Mouse (Mus musculus) retina, adult 2 months (tissue): ENCODE data around the gene Cst6.

Experiments used
- DNase-seq: peaks from one replicate; pipeline ENCODE4 v3.0.0-alpha.2; 2012; ENCODE audit warnings: low read depth, low spot score

Cst6 gene

DNA sequence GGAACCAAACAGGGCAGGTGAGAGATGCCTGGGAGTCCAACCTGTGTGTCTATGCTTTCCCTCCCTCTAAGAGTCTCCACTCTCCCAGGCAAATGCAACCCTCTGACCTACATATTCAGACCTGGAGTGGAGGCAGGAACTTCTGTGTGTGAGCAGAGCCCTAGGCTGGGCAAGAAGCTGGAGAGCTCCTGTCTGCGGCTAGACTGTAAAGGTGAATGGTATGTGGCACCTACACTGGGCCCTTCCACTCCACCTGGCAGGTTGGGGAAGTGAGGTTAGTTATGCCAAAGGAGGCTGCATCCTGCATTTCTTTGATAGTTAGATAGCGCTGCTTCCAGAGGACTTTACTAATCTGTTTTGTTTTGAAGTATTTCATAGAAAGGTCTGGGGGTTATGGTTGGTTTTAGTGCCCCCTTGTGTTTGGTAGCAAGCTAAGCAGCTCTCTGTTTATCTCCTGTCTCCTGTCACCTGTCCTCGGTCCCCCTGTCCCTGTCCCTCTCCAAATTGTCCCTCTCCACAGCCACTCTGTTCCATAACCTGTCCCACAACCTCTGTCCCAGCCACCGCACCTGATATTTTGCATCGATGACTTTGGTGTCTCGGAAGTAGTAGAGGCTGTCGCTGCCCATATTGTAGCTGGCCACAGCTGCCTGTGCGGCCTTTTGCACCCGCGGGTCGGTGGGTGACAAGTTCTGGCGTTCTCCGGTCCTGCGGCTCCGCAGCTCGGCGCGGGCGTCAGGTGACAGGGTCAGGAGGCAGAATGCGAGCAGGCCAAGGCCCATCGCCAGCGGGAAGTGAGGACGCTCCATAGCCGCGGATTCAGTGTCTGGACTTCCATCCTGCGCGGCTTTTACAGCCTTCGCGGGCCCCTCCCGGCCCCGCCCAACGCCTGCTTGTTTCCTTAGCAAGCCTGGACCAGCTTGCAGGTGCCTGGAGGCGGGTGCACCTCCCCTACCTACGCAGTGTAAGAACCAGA lies 560 bp downstream of the Cst6 start:
- no peak for DNase-seq

GRCm38 (mm10) chr19:5348064-5348463 lies 1.3 kb downstream of the Cst6 start:
- DNase-seq, result no peak

DNA sequence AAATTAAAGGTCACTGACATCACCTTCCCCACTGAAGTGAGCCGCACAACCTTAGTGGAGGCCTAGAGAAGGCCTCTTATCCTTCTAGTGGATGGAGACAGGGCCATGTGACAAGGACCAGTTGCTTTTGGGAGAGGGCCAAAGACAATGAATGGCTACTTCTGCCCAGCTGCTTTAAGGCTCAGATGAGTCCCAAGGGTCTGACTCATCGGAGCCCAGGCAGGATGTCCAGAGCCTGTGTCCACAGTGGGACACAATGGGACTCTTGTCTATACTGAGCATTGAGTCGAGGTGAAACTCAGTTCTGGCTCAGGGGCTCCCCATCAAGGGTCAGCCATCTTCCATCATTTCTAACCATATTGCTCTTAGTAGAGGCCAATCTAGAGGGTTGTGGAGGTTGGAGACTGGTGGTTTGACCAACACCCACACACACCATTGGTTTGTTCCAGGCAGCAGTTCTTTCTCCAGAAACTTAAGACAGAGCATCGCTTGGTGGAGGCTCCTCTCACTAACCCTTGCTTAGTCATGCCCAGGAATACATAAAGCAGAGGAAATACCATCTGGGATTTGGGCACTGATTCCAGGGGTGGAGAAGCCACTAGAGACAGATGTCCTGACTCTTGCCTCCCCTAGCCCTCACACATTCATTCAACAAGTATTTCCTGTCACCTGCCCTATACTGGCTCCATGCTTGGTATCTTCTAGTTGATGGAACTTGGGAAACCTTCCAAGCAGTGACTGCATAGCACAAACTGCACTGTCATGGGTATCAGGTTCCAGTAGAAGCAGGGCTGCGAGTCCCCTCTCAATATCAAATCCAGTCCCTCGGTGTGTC lies 3.9 kb downstream of the Cst6 start:
- DNase-seq, result no peak

DNA sequence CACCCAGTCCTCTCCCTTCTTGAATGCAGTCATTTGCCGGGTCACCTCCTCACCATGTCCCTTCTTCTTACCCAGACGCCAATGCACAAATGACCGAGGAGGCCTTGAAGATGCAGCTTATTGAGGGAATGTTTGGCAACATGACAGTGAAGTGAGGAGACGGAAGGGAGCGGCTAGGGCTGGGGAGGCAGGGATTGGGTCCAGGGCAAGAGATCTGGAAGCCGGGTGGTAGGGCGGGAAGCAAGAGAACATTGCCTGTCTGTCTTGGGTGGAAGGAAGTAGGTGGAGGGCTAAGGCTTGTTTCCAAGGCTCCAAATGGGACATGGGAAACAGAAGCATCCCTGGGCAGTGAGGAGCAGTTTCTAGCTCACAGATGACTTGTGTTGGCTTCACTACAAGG lies 8.0 kb downstream of the Cst6 start:
- DNase-seq, result no peak

GRCm38 (mm10) chr19:5337975-5338374 lies 11.4 kb downstream of the Cst6 start:
- DNase-seq, result peak; percentile 53

DNA sequence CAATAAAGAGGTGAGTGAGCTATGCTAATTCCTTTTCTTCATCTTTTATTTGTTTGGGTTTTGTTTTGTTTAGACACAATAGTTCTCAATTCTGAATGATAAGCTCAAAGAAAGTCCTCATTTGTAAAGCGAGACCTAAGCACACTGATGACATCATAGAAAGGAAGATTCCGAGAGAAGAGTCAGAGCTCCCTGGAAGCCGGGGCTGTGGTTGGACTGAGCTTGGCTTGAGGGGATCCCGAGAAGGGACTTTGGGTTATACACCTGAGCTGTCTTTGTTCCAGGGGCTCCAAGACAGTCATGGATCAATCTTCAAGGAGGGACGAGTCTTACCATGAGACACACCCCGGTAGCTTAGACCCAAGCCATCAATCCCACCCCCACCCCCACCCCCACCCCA lies 13.9 kb downstream of the Cst6 start, which contains the start of gene Catsper1:
Gene Catsper1 (plus strand): TSS at position 301 of the 400 bp plus-strand sequence.
- DNase-seq, result no peak

DNA sequence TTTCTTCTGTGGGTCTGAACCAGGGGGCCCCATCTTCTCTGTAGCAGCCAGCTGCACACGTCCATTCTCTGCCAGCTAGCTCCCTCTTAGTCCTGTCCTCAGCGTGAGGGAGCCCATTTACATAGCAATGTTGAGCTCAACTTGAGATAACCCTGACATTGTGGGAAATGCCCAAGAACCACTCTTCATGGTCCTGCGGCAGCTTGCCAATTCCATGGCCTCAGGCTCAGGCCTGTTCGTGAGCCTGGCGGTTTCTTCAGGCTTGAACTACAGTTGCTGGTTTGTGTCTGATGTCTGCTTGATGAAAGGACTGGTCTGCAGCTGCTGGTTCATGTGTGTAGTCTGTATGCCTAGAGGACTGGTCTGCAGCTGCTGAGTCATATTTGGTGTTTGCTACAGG lies 14.6 kb downstream of the Cst6 start:
- DNase-seq, result no peak

DNA sequence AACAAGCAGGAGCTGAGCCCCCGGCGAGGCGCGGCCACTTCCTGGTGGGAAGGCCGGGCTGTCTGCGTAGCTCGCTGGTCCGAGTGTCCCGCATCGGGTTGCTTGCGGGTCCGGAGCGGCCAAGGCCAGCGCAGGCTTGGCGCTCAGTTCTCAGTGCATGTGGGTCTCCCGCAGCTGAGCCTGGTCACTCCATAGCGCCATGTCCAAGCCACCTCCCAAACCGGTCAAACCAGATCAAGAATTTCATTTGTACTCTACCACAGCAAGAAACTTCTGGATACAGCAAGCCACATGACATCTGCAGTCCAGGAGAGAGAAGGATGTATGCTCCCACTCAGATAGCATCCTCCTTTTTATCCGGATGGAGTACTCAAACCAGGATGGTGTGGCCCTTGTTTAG lies 21.4 kb downstream of the Cst6 start:
- DNase-seq, result no peak

DNA sequence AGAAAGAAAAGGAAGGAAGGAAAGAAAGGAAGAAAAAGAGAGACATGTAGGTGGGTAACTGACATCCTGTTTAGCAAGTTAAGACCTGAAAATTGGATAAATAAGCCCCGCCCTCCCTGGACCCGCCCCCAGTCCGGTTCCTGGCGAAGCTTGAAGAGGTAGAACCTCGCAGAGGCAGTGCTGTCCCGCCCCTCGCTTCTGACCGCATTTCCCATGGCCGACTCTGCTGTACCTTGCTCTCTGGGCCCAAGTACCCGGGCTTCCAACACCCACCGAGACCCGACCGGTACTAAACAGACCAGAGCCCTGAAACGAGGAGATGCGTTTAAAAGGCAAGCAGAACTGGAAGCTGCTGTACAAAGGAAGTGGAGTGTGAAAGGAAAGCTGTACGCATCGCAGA lies 25.6 kb downstream of the Cst6 start:
- DNase-seq, result no peak

DNA sequence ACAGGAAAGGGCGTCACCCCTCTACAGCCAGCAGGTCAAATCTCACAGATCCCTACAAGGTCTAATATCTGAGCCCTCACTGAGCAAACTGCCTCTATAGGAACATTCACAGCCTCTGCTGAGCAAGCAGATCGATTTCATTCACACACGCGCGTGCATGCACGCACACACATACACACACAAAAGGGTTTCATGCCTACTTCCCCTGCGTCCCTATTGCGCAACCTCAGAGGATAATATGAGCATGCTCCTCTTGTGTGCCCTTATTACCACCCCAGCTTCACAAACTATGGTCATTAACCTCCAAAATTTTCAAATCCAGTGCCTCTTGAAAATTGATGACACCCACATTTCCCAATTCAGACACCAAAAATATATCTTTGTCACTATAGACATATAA lies 36.2 kb downstream of the Cst6 start:
- DNase-seq, result no peak

GRCm38 (mm10) chr19:5309025-5309424 lies 40.3 kb downstream of the Cst6 start:
- DNase-seq, result peak; percentile 61

DNA sequence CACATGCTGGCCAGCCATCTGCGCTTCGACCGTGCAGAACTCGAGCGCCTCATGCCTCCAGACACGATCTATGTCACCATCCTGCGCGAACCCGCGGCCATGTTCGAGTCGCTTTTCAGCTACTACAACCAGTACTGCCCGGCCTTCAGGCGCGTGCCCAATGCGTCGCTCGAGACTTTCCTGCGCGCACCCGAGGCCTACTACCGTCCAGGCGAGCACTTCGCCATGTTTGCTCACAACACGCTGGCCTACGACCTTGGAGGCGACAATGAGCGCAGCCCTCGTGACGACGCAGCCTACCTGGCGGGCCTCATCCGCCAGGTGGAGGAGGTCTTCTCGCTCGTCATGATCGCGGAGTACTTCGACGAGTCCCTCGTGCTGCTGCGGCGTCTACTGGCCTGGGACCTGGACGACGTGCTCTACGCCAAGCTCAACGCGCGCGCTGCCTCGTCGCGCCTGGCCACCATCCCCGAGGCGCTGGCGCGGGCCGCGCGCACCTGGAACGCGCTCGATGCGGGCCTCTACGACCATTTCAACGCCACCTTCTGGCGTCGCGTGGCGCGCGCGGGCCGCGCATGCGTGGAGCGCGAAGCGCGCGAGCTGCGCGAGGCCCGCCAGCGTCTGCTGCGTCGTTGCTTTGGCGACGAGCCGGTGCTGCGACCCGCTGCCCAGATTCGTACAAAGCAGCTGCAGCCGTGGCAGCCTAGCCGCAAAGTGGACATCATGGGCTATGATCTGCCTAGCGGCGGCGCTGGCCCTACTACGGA lies 42.2 kb downstream of the Cst6 start:
- DNase-seq, result no peak

DNA sequence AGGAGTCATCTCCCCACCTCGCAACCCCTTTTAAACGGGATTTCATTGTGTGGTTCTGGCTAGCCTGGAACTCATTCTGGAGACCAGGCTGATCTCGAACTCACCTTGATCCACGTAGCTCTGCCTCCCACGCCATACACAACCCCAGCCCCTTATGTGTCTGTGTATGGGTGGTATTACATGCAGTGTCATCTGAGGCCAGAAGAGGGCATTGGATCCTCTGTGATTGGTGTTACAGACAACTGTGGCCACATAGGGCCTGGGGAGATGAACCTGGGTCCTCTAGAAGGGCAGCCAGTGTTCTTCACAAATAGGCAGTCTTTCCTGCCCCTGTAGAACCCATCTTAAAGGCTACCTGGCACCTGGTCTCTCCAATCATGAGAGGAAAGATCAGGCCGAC lies 43.1 kb downstream of the Cst6 start:
- DNase-seq, result no peak

DNA sequence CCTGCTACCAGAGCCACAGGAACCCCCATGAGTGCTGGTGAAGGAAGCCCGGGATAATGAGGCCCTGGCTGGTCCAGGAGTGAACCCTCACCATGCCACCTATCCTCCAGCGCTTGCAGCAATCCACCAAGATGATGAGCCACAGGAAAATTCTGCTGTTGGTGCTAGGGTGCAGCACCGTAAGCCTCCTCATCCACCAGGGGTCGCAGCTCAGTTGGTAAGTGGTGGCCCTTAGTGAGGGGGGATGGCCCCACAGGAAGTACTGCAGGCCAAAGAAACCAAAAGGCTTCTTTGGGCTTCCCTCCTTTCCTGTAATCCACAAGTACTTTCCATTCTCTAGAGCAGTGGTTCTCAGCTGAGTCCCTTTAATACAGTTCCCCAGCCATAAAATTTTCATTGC lies 46.9 kb downstream of the Cst6 start:
- DNase-seq, result no peak

DNA sequence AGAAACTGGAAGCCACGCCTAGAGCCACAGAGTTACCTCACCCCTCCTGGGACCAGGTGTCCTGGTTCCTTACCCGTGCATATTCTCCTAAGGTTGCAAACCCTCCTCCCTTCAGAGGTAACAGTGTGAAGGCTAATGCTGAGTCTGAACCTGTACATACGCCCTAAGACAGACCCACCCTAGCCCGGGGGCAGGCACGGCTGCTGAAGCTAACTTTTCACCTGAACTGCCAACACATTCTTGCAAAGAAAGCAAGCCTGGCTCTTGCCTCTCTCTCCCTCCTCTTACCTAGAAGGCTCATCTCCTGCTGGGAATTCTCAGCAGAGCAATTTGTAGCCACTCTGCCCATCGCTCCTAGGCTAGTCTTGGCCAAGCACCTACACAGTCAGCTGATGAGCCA lies 48.8 kb downstream of the Cst6 start:
- DNase-seq, result no peak

DNA sequence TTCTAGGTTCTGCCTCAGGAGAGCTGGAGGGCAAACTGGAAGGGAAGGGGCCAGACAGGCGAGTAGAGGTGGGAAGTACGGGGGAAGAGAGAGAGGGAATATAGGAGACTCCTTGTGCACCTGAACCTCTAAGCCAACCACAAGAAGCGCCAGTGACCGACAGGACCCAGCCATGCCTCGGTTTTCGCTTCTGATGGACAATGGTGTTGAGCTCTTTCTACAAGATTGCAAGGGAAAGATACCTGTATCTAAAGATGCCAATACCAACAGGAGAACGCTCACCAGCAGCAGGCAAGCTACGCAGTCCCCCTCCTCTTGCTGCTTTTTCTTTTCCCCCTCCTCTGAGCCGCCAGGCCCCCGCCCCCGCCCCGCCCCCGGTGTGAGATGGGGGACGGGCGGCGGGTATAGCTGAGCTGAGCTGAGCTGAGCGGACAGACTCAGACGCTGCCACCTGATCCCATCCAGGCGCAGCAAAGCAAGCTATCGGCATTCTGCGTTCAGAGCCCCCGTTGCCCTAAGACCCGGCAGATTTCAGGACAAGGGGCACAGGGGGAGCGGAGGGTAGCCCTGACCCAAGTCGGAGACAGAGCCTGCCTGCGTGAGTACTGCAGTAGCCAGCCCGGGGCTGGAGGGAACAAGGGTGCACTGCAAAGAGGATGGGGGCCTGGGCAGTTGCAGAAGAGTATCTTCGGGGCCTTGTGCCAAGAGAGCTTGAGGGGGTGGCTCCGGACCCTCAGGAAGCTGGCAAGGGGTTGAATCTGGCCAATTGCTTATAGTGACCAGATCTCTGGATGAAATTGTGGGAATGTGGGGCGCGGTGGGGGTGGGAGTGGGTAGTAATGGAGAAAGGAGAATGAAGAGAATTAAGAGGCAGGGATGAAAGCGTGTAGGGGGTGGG lies 51.2 kb downstream of the Cst6 start, which contains the start of gene Gal3st3:
Gene Gal3st3 (plus strand): TSS at position 429 of the 898 bp plus-strand sequence.
- DNase-seq, result no peak

- no peak for DNase-seq
These were observed 52.7 kb downstream of the Cst6 start for GRCm38 (mm10) chr19:5296630-5297029.

DNA sequence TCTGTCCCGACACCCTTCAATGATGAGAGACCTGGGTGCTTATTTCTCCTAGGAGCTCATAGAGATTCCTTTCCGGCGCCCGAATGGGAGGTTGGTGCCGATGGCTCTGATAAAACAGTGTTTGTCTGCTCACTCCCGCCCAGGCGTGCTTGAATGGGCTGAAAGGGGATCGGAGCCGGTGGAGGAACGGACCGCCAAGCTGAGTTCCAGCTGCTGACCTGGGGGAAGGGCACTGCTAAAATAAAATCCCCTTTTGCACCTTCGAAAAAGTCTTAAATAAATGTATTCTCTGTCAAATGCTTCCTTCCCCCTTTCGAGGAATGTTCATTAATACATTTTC lies 53.7 kb downstream of the Cst6 start:
- DNase-seq, result no peak

- DNase-seq, result peak; percentile 99
These were observed 54.2 kb downstream of the Cst6 start, which contains the start of gene Sf3b2 for GRCm38 (mm10) chr19:5294972-5295735. Gene Sf3b2 (minus strand): TSS chr19:5295455.
